Mouse (Mus musculus): Measurements from ENCODE around the gene Gm4305. TPM values are rescaled to one million over a fixed set of nuclear protein-coding genes. Genes with fewer than 3 reads are reported as not detected.

Gene Gm4305
- polyA plus RNA-seq (2017; shearing (Covaris generic)): not detected

GRCm38 (mm10) chr10:100350793-100351192 is at the start of gene Gm4305:
Gene Gm4305 (plus strand): TSS chr10:100351093.

GRCm38 (mm10) chr10:100335376-100335775 is 15.5 kb upstream of the Gm4305 start, which contains the start of gene Gm4301:
Gene Gm4301 (plus strand): TSS chr10:100335676.

GRCm38 (mm10) chr10:100340536-100340935 is 10.4 kb upstream of the Gm4305 start, which contains the start of gene Gm4302:
Gene Gm4302 (plus strand): TSS chr10:100340836.

DNA sequence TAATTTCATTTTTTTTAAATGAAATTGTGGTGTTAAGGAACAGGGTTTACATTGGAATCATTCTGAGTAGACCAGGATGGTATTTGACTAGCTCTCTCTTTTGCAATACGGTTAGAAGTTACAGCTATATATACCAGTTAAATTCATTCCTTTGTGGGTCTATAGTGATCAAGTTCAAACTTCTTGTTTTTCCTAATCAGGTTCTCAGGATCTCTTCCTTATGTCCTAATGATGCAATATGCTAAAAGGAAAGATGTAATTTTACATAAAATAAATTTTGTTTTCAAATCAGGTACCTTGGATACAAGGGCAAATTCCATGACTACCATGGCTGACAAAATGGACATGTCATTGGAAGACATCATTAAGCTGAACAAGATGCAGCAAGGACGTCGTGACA is 5.2 kb upstream of the Gm4305 start, which contains the start of gene Gm4303:
Gene Gm4303 (plus strand): TSS at position 301 of the 400 bp plus-strand sequence.

GRCm38 (mm10) chr10:100361038-100361437 is 10.1 kb downstream of the Gm4305 start, which contains the start of gene Gm4307:
Gene Gm4307 (plus strand): TSS chr10:100361338.

DNA sequence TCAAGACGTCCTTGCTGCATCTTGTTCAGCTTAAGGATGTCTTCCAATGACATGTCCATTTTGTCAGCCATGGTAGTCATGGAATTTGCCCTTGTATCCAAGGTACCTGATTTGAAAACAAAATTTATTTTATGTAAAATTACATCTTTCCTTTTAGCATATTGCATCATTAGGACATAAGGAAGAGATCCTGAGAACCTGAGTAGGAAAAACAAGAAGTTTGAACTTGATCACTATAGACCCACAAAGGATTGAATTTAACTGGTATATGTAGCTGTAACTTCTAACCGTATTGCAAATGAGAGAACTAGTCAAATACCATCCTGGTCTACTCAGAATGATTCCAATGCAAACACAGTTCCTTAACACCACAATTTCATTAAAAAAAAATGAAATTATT is 31.6 kb downstream of the Gm4305 start, which contains the start of gene Gm4312:
Gene Gm4312 (minus strand): TSS at position 101 of the 400 bp plus-strand sequence.

Other genes with a start within 250 kb of the Gm4305 start
- gene Gm4301, start 15.4 kb upstream of the Gm4305 start, polyA plus RNA-seq (2017; shearing (Covaris generic)): not detected
- not detected for gene Gm4302, start 10.3 kb upstream of the Gm4305 start, polyA plus RNA-seq (2017; shearing (Covaris generic))
- gene Gm4303, start 5.1 kb upstream of the Gm4305 start, polyA plus RNA-seq (2017; shearing (Covaris generic)): not detected
- not detected for gene Gm4307, start 10.2 kb downstream of the Gm4305 start, polyA plus RNA-seq (2017; shearing (Covaris generic))
- gene Gm4312, start 31.5 kb downstream of the Gm4305 start, polyA plus RNA-seq (2017; shearing (Covaris generic)): not detected
- gene Tmtc3, start 136.3 kb downstream of the Gm4305 start, polyA plus RNA-seq (2017; shearing (Covaris generic)): 3.2 TPM
- 1.6 TPM for gene Cep290, start 136.5 kb downstream of the Gm4305 start, polyA plus RNA-seq (2017; shearing (Covaris generic))
- 8.1 TPM for gene 4930430F08Rik, start 239.3 kb downstream of the Gm4305 start, polyA plus RNA-seq (2017; shearing (Covaris generic))
- not detected for gene 1700017N19Rik, start 239.4 kb downstream of the Gm4305 start, polyA plus RNA-seq (2017; shearing (Covaris generic))